Mouse (Mus musculus): ENCODE measurements around the gene Opcml.

The Opcml gene

DNA sequence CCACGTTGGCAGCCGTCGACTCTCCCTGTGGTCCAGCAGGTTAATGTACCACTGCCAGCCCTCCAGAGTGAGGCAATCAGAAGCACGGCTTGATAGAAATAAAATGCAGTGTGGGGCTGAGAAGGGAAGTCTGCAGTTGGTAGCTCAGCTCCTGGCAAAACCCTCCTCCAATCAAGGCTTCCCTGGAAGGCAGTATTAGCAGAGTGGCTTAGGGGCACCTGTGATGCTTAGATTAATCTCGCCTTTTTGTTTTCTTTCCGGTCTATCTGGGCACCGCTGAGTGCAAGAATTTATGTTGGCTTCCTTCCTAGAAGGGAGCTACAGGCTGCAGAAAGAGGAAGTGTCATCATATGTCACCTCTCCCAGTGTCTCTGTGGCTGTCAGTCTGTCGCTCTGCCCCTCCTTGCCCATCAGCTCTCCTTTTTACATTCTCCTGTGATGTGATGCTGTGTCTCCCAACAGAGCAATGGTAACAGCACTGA, 778.5 kb downstream of the Opcml start:
- DNase-seq = no peak

DNA sequence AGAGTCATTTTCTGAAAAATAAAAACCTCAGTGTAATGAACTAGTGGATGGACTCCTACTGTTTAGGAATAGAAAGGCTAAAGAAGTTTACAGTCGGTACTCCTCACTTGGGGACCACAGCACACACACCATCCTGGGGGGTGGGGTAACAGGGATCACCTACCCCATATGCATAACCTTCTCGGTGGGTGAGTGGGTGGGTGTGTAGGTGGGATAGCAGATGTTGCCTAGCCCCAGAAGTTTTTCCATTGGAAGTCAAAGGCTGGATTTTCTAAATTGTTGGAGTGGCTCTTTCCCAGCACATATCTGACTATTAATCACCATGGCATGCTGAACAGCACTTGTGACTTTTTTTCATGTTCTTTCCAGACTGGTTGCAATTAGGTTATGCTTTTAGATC, 779.2 kb downstream of the Opcml start:
- DNase-seq = no peak

DNA sequence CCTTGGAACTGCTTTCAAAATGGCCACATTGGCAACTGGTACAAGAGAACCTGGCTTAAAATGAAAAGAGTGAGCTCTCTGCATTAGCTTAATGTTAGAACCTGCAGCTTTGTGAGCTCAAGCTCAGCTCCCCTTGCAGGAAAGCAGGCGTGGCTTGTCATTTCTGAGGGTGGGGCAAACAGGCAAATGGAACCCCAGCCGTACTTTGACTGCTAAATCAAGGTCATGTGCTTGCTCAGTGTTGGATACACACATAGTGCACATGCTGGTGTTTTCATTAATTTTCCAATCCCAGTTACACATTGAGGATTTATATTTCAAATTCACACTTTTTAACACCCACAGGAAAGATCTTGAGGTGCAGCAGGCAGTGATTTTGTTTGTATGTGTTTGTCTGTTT, 781.1 kb downstream of the Opcml start:
- no peak for DNase-seq

DNA sequence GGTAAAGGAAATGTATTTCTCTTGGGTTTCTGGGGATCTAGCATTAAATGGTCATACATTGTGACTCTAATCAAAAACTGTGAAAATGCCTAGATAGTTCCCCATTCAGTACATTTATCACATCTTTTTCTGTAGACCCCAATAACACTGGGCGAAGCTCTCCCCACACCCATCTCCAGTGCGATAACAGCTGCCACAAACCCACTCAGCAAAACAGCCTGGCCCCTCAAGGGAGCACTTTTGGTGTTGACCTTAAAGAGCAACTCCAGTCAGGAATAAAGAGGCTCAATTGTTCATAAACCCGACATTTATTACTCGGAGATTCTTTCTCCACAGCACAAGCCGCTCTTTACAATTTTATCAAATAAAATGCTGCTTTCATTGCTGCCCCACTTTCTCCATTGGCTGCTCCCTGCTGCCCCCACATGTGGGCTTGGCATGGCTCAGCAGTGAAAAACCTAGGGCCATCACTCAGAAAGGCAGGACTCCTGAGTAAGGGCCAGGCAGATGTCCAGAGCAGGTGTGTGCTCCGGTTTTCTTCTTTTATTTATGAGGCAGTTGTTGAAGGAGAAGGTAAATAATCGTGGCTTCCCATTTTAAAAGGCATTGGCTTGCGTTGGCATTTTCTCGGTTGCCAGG, 781.7 kb downstream of the Opcml start:
- no peak for DNase-seq

DNA sequence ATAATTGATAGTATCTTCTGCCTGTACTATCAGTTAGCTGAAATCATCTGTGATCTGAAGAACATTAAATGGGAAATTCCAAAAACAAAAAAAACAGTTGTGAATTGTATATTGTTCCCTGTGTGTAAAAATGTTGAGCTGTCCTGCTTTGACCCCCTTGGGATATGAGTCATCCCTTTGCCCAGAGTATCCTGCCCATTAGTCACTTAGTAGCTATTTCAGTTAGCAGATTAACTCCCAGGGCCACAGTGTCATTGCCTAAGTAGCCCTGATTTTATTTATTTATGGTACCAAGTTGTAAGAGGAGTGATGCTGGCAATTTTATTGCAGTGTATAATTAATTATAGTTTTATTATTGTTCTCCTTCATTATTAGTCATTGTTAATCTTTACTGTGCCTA, 788.2 kb downstream of the Opcml start:
- no peak for DNase-seq

DNA sequence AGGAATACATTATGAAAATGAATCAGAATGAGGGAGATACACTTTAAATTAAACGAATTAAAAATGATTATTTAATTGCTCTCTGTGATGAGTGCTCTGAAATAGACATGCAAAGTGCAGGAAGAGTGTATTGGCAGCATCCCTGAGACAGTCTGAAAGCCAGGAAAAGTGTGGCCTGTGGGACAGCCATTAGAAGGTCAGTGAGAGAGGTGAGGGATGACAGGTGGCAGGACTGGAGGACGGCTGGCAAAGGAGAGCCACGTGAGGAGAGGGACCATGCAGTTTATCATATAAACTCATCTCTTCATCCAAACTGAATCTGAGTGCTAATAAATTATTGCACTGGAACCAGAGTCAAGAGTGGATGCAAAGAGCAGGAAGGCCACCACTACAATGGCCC, 796.7 kb downstream of the Opcml start:
- DNase-seq = no peak

DNA sequence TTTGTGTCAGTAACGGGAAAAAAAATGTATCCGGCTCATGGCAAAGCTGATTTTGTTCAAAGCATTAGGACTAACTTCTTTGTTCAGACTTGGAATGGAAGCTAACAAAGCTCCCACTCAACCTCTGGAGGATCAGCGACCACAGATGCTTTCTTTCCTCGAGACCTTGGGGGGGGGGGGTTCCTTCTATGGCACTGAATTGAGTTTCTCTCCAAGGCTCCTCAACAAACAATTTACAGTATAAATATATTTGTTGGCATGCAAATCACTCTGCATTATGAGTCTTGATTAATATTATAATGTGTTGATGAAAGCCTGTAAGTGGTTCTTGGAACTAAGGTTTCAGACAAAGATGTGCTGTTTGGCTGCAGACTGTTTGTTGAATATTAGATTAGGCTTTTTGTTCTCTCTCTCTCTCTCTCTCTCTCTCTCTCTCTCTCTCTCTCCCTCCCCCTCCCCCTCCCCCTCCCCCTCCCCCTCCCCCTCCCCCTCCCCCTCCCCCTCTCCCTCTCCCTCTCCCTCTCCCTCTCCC, 797.3 kb downstream of the Opcml start:
- no peak for DNase-seq

DNA sequence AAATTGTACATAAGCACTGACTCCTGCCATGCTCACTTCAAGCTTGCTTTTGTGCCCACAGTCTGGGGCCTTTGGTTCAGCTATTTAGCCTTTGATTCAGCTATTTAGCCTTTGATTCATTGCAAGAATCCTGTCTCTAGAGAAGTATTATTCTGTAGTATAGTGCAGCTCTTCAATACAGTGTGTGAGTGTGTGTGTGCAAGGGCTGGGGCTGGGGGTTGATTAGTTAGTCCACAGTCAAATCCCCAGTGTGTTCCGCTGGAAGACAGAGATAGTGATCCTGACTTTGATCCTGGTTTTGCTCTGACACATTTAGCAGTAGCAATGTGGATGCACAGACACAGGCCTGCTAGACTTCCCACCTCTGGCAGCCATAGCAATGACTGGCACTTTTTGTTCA, 797.9 kb downstream of the Opcml start:
- DNase-seq = no peak

DNA sequence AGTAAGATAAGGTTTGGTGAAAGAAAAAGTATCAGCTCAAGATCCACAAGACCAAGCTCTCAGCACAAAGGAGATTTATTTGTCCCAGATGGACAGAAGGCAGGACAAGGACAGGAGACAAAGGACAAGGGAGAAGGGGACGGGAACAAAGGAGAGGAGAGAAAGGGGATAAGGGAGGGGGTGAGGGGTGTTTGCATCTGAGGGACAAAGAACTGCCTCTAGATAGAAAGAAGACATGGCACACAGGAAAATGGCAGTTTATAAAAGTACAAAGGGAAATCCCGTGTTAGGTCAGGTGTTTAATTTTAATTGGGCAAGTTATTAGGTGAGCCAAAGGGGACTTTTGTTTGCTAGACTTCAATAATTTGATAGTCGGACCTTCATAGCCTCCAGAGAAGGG, 801.6 kb downstream of the Opcml start:
- no peak for DNase-seq

DNA sequence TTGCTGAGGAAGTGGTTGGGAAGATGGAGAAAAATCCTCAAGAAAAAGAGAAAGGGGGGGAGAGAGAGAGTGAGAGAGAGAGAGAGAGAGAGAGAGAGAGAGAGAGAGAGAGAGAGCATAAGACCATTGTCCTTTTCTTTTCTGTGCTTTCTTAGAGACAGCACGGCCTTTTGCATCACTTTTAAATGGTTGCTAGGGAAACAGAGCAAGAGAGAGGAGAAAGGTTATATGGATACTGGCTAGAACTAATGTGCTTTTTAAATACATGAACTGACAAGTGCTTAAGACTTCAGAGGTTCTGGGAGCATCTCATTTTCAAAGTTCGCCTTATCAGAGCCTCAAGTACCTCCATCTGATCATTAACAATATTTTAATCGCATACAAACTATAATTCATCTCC, 804.5 kb downstream of the Opcml start:
- DNase-seq = no peak

DNA sequence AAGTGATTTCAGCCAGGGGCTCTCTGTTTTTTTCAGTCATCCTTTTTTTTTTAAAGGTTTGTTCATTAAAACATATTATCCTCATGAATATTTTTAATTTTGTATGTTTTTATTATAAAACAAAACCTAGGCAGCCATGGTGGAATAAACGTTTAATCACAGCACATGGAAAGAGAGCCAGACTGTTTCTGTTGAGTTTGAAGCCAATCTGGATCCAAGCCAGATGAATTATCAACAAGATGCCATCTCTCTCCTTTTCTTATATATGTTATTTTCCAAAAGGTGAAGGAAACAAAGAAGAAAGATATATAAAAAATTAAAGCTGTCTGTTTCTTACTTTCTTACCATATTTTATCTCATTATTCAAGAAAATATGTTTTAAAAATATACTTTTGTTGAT, 815.0 kb downstream of the Opcml start:
- DNase-seq = no peak

DNA sequence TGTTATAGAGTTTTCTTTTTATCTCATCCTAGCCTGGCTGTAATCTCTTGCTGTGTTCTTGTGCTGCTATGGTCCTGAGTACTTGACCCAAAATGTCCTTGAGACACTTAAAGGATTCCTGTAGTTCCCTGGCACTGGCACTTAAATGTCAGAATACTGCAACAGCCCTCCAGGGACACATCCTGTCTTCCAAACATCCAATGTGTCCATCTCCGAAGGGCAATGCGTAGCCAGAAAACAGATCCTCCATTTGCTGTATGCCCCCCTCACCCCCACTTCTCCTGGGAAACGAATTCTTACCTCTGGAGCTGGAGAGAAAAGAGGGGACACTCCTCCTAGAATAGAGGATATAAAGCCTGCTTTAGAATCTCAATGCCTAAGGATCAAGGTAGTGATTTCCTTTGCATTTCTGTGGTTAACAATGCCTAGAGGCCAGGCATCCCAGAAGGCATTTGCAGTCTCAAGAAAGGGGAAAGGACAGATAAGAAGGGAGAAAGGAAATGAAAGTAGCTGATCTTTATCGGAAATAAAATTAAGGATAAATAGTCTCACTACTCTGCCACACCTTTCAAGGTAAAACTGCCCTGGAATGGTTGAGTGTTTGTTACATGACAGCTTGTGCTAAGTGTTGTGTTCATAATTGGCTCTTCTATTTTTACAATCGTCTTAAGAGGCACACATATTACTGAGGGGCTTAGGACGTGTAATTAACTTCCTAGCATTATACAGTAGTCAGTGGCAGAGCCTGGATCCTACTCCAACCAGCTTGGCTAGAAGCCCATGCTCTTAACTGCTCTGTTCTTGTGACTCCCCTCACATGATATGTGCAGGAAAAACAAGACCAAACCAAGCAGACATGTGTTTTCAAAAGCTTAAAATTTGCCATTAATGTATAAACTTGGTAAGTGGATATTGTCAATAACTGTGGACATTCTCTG, 823.4 kb downstream of the Opcml start:
- no peak for DNase-seq

DNA sequence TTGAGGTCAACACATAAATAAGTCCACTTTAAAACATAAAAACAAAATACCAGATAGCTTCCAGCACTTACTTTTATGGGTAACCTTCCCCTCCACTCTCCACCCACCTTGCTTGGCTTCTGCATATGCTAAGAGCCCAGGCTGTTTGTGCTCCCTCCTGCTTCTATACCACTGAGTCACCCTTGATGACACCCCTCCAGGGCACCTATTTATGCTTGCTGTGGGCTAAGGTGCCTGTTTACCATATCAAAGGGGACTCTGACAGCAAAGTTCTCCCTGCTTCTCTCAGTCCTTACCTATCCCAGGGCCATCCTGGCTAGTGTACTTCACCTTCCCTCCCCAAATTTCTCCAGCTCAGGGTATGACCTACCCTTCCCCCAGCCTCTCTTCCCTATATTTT, 824.9 kb downstream of the Opcml start:
- no peak for DNase-seq

DNA sequence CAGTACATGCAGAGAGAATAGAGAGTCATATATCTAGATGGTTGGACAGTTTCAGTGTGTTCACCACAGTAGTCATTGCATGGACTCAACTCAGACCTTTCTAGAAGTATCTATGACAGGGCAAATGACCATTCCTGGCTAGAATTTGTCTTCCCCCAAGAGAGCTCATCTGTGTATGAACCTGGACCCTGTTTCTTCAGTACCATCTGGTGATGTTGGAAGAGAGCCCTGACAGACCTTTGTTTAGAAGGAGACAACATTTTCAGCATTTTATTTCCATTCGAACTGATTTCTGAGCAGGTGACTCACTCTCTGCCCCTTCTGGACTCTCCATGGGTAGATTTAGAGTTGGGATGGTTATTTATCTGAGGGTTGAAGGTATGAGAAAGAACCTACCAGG, 827.1 kb downstream of the Opcml start:
- no peak for DNase-seq

DNA sequence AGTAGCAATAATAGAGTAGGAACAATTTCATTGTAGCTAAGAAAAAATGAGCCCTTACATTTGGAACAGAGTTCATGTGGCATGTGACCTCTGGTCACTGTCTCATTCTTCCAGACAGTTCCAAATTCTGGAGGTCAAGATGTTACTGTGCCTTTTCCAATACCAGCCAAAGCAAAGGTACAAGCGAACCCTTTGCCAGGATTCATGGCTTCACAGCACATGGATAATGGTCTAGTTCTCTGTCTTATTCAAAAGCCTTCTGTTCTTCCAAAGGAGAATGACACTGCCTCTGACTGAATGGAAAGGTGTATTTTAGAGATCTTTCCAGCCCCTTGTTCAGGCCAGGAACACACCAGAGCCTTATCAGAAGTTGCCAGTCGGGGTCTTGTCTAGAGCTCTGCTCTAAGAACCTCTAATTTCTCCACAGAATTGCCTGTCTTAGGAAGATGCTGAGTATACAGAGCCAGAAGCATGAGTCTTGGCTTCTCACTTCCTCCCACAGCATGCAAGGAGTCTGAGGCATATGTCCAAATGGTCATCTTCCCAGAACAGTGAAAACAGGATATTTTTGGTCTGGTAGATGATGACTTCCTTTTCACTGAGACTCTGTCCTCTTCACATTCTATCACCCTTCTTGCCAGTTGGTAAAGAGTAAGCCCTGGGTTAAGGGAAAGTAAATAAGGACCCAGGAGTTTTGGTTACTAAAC, 827.8 kb downstream of the Opcml start:
- no peak for DNase-seq

DNA sequence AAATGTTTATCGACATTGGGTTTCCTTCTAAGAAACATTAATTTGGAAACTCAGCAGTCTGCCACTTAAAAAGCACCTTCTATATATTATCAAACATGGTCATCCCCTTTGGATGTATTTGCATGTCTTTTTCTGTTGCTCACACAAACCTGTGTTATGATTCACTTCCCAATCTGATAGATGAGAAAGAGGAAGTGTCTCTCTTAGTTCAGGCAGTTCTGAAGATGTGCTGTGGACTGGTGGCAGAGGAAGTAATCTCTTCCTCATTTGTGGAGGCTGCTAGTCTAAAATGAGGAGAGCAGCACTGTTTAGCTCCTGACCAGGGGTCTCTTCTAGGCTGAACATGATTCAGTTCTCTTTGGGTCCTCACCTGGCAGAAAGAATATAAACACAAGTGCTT, 831.4 kb downstream of the Opcml start:
- DNase-seq = no peak

DNA sequence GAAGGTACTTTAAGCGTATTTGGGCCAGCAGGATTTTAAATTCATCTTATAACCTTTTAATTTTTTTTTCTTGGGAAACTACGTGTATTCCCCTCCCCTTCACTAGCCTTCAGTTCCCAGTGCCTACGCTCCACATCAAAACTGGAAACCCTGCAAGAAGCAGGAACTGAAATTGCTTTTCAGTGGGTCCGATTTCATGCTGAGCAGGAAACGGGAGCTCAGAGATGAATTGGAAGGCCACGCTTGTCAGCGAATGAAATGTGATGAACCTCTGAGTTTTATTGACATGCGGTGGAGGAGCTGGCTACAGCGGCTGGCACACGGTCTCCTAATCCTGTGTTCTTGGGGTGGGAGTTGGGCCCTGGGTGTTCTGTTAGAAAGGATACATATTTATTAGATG, 834.3 kb downstream of the Opcml start:
- no peak for DNase-seq

DNA sequence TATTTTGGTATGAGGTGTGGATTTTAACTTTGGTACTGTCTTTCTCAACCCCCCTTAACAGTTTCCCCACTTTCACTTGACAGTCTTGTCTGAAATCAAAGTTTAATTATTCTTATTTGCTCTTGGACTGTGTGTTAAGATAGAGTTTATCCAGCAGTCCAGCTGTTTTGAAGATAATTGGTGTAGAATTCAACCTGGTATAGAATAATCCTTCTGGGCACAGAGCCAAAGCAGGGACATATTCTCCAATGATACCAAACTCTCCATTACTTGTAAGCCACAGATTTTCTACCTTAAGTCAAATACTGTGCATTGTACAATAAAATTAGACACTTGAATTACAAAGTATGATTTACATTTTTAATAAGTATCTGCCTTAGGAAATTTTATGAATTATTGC, 852.2 kb downstream of the Opcml start:
- no peak for DNase-seq

DNA sequence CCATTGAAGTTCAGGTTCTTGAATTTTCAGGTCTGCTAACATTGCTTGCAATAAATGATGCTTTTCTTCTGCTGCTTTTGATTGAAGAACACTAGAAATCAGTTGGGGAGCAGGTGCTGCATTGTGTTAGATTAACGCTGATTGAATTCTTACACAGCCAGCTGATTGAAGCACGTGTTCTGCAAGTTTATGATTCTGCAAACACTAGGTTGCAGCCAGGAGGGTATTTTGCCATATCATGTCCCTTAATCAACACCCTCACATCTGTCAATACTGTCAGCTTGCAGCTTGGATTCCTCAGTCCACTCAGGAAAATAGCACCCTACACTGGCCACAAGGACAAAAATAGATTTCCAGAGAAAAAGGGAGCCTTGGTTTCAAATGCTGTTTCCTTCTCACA, 853.5 kb downstream of the Opcml start:
- no peak for DNase-seq

DNA sequence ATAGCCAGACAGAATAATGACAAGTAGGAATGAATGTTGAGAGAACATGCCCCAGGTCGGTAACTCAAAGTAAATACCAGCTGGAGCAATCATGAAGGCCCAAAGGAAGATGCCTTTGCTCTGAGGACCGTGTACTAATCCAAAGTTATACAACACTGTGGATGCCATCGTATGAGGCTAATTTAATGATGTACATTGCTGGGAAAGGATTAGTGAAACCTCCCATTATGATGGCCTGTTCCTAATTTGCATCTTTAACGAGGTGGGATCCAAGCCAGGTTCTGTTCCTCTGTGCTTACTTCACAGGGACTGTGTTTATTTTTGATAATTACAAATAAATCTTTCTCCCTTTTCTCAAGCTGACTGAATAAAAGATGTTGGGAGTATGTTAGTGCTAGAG, 859.5 kb downstream of the Opcml start:
- DNase-seq = no peak

DNA sequence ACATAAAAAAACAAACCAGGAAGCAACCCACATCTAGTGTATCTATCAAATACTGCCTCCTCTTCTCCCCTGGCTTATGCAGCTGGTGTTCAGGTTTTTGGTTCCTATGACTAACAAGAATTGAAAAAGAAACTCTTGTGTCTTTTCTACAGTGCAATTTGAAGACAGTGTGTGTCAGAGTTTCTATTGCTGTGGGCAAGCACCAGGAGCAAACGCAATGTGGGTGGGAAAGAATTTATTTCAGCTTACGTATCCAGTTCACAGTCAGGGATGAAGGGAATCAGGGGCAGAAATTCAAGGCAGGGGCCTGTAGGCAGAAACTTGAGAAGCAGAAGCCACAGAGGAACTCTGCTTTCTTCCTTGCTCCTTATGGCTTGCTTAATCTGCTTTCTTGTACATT, 869.4 kb downstream of the Opcml start:
- DNase-seq = no peak

DNA sequence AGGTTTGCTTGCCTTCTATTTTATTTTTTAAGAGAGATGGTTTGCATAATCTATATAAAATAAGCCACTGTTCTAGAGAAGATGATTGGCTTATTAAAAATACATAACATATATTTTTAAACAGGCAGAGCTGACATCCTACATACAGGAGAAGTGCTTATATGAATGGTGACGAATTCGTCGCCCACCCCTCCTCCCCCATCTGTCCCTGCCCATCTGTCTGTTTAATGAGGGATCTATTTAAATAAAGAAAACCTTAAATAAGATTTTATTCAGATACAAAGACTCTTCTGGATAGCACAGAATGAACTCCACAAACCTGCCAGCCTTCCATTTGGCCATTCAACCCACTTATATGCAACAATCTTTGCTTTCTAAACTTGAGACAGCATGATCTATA, 872.3 kb downstream of the Opcml start:
- no peak for DNase-seq

DNA sequence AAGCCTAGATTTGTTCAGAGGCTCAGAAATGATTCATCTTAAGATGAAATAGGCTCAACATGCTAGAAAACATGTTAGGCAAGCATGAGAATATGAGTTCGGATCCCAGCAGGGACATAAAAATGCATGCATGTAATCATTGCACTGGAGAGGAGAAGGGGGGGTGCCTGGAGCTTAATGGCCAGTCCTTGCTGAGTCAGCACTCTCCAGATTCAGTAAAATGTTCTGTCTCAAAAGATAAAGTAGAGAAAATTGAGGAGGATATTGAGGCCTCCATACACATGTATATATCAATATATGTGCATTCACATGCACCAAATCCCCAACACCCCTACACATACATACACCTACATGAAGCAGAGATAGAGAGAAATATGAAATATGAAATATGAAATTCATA, 889.7 kb downstream of the Opcml start:
- DNase-seq = no peak

Measured in thymus, postnatal 25 days (tissue).